Mouse (Mus musculus) MEL (cell line): ENCODE measurements around the gene Ccdc63. TPM values are rescaled to one million over a fixed set of nuclear protein-coding genes. Genes with fewer than 3 reads are reported as not detected.

Source experiments
- DNase-seq: peaks from one replicate; pipeline ENCODE4 v3.0.0; 2011; ENCODE audit warnings: low read depth, low spot score
- H3K27ac ChIP-seq: 2 replicates; pipeline ENCODE4 v1.5.1; 2012; ENCODE audit warnings: low read depth, mild to moderate bottlenecking, control low read depth, low read length, moderate library complexity; ENCODE audit not compliant: control insufficient read depth
- H3K27me3 ChIP-seq, 2 experiments: fragments of 150-350 bp in 1 of 2; sonication (generic) in 1 of 2; 2 replicates each; pipeline ENCODE4 v1.6.1; 2012; ENCODE audit warnings: low read length in 2 of 2, mild to moderate bottlenecking in 2 of 2, improper control_type of control experiment in 1 of 2, moderate library complexity in 1 of 2; ENCODE audit not compliant: insufficient read depth in 2 of 2, control insufficient read depth in 1 of 2
- H3K36me3 ChIP-seq, 2 experiments: 2 replicates each; pipeline ENCODE4 v1.6.1; 2012 to 2014; ENCODE audit warnings: low read length in 2 of 2, improper control_type of control experiment in 1 of 2, inconsistent platforms in 1 of 2, mild to moderate bottlenecking in 1 of 2; ENCODE audit not compliant: insufficient read depth in 2 of 2, control insufficient read depth in 1 of 2
- H3K4me1 ChIP-seq, 2 experiments: fragments of 150-350 bp in 1 of 2; sonication (generic) in 1 of 2; 2 replicates each; pipeline ENCODE4 v1.6.1; 2012; ENCODE audit warnings: low read length in 2 of 2, improper control_type of control experiment in 1 of 2, mild to moderate bottlenecking in 1 of 2; ENCODE audit not compliant: insufficient read depth in 2 of 2, control insufficient read depth in 1 of 2
- H3K4me3 ChIP-seq, 2 experiments: fragments of 150-350 bp in 1 of 2; sonication (generic) in 1 of 2; 2 replicates each; pipeline ENCODE4 v1.5.1; 2012; ENCODE audit warnings: low read depth in 2 of 2, low read length in 2 of 2, mild to moderate bottlenecking in 2 of 2, moderate library complexity in 2 of 2, control low read depth in 1 of 2, improper control_type of control experiment in 1 of 2; ENCODE audit not compliant: control insufficient read depth in 1 of 2, insufficient read depth in 1 of 2
- H3K79me2 ChIP-seq: 2 replicates; pipeline ENCODE4 v1.6.1; 2012; ENCODE audit warnings: mild to moderate bottlenecking, low read length, moderate library complexity; ENCODE audit not compliant: control insufficient read depth, poor library complexity, insufficient read depth
- H3K9ac ChIP-seq: 2 replicates; pipeline ENCODE4 v1.6.1; 2012; ENCODE audit warnings: low read depth, mild to moderate bottlenecking, control low read depth, low read length, moderate library complexity; ENCODE audit not compliant: control insufficient read depth, poor library complexity, severe bottlenecking
- H3K9me3 ChIP-seq: fragments of 150-350 bp; sonication (generic); replicated peaks from 2 replicates; pipeline ENCODE4 v1.6.1; 2012; ENCODE audit warnings: mild to moderate bottlenecking, low read length, improper control_type of control experiment, moderate library complexity; ENCODE audit not compliant: insufficient read depth
- BHLHE40 ChIP-seq: IDR thresholded peaks from 2 replicates; pipeline ENCODE4 v1.6.1; 2012; ENCODE audit warnings: low read depth, mild to moderate bottlenecking, inconsistent platforms, low read length, improper control_type of control experiment, borderline replicate concordance
- CHD2 ChIP-seq: IDR thresholded peaks from 2 replicates; pipeline ENCODE4 v1.6.1; 2011; ENCODE audit warnings: low read length, improper control_type of control experiment
- CTCF ChIP-seq, 3 experiments: IDR thresholded peaks in 2 of 3; conservative IDR thresholded peaks in 1 of 3; 2 replicates each; pipeline ENCODE4 v1.5.1; 2011 to 2012; ENCODE audit warnings: low read length in 3 of 3, low read depth in 2 of 3, mild to moderate bottlenecking in 2 of 3, improper control_type of control experiment in 1 of 3, inconsistent platforms in 1 of 3, mixed read lengths in 1 of 3, moderate library complexity in 1 of 3; ENCODE audit not compliant: control insufficient read depth in 1 of 3, insufficient read depth in 1 of 3, poor library complexity in 1 of 3, severe bottlenecking in 1 of 3
- E2F4 ChIP-seq: IDR thresholded peaks from 2 replicates; pipeline ENCODE4 v1.6.1; 2011; ENCODE audit warnings: low read depth, low read length, improper control_type of control experiment, borderline replicate concordance
- ELF1 ChIP-seq: IDR thresholded peaks from 2 replicates; pipeline ENCODE4 v1.6.1; 2014; ENCODE audit warnings: low read depth, mild to moderate bottlenecking, inconsistent platforms, low read length, improper control_type of control experiment, moderate library complexity
- EP300 ChIP-seq, 2 experiments: IDR thresholded peaks; 2 replicates each; pipeline ENCODE4 v1.6.1; 2011; ENCODE audit warnings: improper control_type of control experiment in 2 of 2, low read length in 2 of 2, low read depth in 1 of 2, mild to moderate bottlenecking in 1 of 2
- ETS1 ChIP-seq: IDR thresholded peaks from 2 replicates; pipeline ENCODE4 v1.6.1; 2012; ENCODE audit warnings: low read depth, mild to moderate bottlenecking, inconsistent platforms, low read length, improper control_type of control experiment, moderate library complexity
- GABPA ChIP-seq: IDR thresholded peaks from 2 replicates; pipeline ENCODE4 v1.6.1; 2012; ENCODE audit warnings: low read depth, mild to moderate bottlenecking, inconsistent platforms, low read length, improper control_type of control experiment, moderate library complexity
- KAT2A ChIP-seq: conservative IDR thresholded peaks from 2 replicates; pipeline ENCODE4 v1.6.1; 2012; ENCODE audit warnings: low read depth, low read length, improper control_type of control experiment, inconsistent platforms
- MAFK ChIP-seq: IDR thresholded peaks from 2 replicates; pipeline ENCODE4 v1.6.1; 2011; ENCODE audit warnings: low read depth, mild to moderate bottlenecking, low read length, improper control_type of control experiment, borderline replicate concordance
- MAX ChIP-seq: IDR thresholded peaks from 2 replicates; pipeline ENCODE4 v1.6.1; 2011; ENCODE audit warnings: low read length, improper control_type of control experiment
- MAZ ChIP-seq: IDR thresholded peaks from 2 replicates; pipeline ENCODE4 v1.6.1; 2012; ENCODE audit warnings: low read depth, mild to moderate bottlenecking, inconsistent platforms, low read length, improper control_type of control experiment
- MEF2A ChIP-seq: IDR thresholded peaks from 2 replicates; pipeline ENCODE4 v1.6.1; 2014; ENCODE audit warnings: low read depth, mild to moderate bottlenecking, inconsistent platforms, low read length, improper control_type of control experiment; ENCODE audit not compliant: poor library complexity, insufficient replicate concordance, severe bottlenecking; ENCODE audit errors: extremely low read depth
- MXI1 ChIP-seq: IDR thresholded peaks from 2 replicates; pipeline ENCODE4 v1.6.1; 2011; ENCODE audit warnings: mild to moderate bottlenecking, low read depth, low read length, improper control_type of control experiment
- MYC ChIP-seq: IDR thresholded peaks from 2 replicates; pipeline ENCODE4 v1.6.1; 2011; ENCODE audit warnings: low read depth, mild to moderate bottlenecking, low read length, improper control_type of control experiment, moderate library complexity
- POLR2AphosphoS2 ChIP-seq: IDR thresholded peaks from 2 replicates; pipeline ENCODE4 v1.6.1; 2011; ENCODE audit warnings: low read length, improper control_type of control experiment
- POLR2AphosphoS5 ChIP-seq: IDR thresholded peaks from 2 replicates; pipeline ENCODE4 v1.6.1; 2012; ENCODE audit warnings: low read depth, borderline replicate concordance, mild to moderate bottlenecking, inconsistent platforms, low read length, moderate library complexity, mixed read lengths
- RCOR1 ChIP-seq: IDR thresholded peaks from 2 replicates; pipeline ENCODE4 v1.6.1; 2012; ENCODE audit warnings: low read depth, mild to moderate bottlenecking, inconsistent platforms, low read length, improper control_type of control experiment
- SIN3A ChIP-seq: IDR thresholded peaks from 2 replicates; pipeline ENCODE4 v1.6.1; 2012; ENCODE audit warnings: low read length, improper control_type of control experiment, inconsistent platforms
- TAL1 ChIP-seq: IDR thresholded peaks from 2 replicates; pipeline ENCODE4 v1.6.1; 2012; ENCODE audit warnings: mild to moderate bottlenecking, inconsistent platforms, low read length, moderate library complexity, mixed read lengths
- USF1 ChIP-seq: IDR thresholded peaks from 2 replicates; pipeline ENCODE4 v1.6.1; 2014; ENCODE audit warnings: low read depth, mild to moderate bottlenecking, inconsistent platforms, low read length, improper control_type of control experiment, moderate library complexity
- USF2 ChIP-seq, 2 experiments: IDR thresholded peaks; 2 replicates each; pipeline ENCODE4 v1.6.1; 2011 to 2012; ENCODE audit warnings: improper control_type of control experiment in 2 of 2, low read length in 2 of 2, borderline replicate concordance in 1 of 2, inconsistent platforms in 1 of 2, low read depth in 1 of 2, mild to moderate bottlenecking in 1 of 2; ENCODE audit not compliant: insufficient read depth in 1 of 2
- polyA plus RNA-seq, 2 experiments: library from polyadenylated mRNA; stranded (reverse) in 1 of 2; unstranded in 1 of 2; fragments of >175 nt in 1 of 2; fragments of >200 nt in 1 of 2; gene quantifications; 2 replicates each; pipeline versions ENCODE4 v1.2.1 to v1.2.4; 2012; ENCODE audit warnings: low replicate concordance in 2 of 2, low read depth in 1 of 2; ENCODE audit not compliant: insufficient read length in 2 of 2, insufficient read depth in 1 of 2, missing spikeins in 1 of 2
- total RNA-seq: library from RNA; depleted of rRNA; stranded (reverse); fragments of 300-350 nt; gene quantifications from 2 replicates; pipeline ENCODE4 v1.2.3, GENCODE M21; 2012

The Ccdc63 gene
- total and polyA plus RNA-seq, 3 experiments: 1.6 to 4.7 TPM; not detected in 1

GRCm38 (mm10) chr5:122068563-122068962 is 72.1 kb downstream of the Ccdc63 start:
- Histone ChIP-seq H3K79me2 (no peaks in the 10 kb centered on the region), H3K36me3 (no peaks in the 10 kb centered on the region), H3K9me3 (no peaks in the 10 kb centered on the region), H3K4me1 (no peaks in the 10 kb centered on the region), H3K27me3 (no peaks in the 10 kb centered on the region)
- no peak for DNase-seq
- TF ChIP-seq E2F4: no peak
- TF ChIP-seq MYC: no peak
- no peak for TF ChIP-seq EP300 (IDR thresholded peaks at IDR 0.05; ENCODE audit: low read depth in 1 of 2, low read length in 2 of 2)
- no peak for TF ChIP-seq USF2 (IDR thresholded peaks at IDR 0.05; ENCODE audit: borderline replicate concordance in 1 of 2, insufficient read depth in 1 of 2, low read depth in 1 of 2, low read length in 2 of 2)
- no peak for TF ChIP-seq MAZ
- TF ChIP-seq SIN3A: no peak
- TF ChIP-seq, all 39 proteins: peak for 0
- Histone ChIP-seq H3K4me3 (no peak overlapping the region), H3K27ac (no peak overlapping the region), H3K9ac (no peak overlapping the region)

- H3K4me3 ChIP-seq: no peak overlapping the region
- no peak for TF ChIP-seq KAT2A
- TF ChIP-seq ELF1: no peak
- no peak for TF ChIP-seq BHLHE40
- no peak for TF ChIP-seq POLR2AphosphoS2
- no peak for TF ChIP-seq CHD2
- no peak for TF ChIP-seq RCOR1
- no peak for TF ChIP-seq USF1
- TF ChIP-seq MXI1: no peak
- no peak for TF ChIP-seq GABPA
- no peak for TF ChIP-seq TAL1
- TF ChIP-seq MAX: no peak
- TF ChIP-seq ETS1: no peak
- no peak for TF ChIP-seq MAFK
- no peak for TF ChIP-seq CTCF (IDR thresholded peaks at IDR 0.05 in 2 of 3, conservative IDR thresholded peaks at IDR 0.05 in 1 of 3; ENCODE audit: control insufficient read depth in 1 of 3, insufficient read depth in 1 of 3, low read depth in 2 of 3, low read length in 3 of 3, poor library complexity in 1 of 3, severe bottlenecking in 1 of 3)
- TF ChIP-seq POLR2AphosphoS5: no peak
- TF ChIP-seq MEF2A: no peak
- TF ChIP-seq, all 39 proteins: peak for 0
- H3K9ac ChIP-seq: no peak overlapping the region
- no peak for DNase-seq
- H3K27ac ChIP-seq: no peak overlapping the region
- no peaks in the 10 kb centered on the region for H3K79me2 ChIP-seq
- no peaks in the 10 kb centered on the region for H3K36me3 ChIP-seq
- no peaks in the 10 kb centered on the region for H3K9me3 ChIP-seq
- H3K27me3 ChIP-seq: no peaks in the 10 kb centered on the region
- peaks cover 2 to 4% of the 10 kb centered on the region in 2 experiments; a peak in 1 of 4 replicates for H3K4me1 ChIP-seq
These were observed 77.3 kb downstream of the Ccdc63 start for GRCm38 (mm10) chr5:122063204-122063933.
